In the genomic region with DNA sequence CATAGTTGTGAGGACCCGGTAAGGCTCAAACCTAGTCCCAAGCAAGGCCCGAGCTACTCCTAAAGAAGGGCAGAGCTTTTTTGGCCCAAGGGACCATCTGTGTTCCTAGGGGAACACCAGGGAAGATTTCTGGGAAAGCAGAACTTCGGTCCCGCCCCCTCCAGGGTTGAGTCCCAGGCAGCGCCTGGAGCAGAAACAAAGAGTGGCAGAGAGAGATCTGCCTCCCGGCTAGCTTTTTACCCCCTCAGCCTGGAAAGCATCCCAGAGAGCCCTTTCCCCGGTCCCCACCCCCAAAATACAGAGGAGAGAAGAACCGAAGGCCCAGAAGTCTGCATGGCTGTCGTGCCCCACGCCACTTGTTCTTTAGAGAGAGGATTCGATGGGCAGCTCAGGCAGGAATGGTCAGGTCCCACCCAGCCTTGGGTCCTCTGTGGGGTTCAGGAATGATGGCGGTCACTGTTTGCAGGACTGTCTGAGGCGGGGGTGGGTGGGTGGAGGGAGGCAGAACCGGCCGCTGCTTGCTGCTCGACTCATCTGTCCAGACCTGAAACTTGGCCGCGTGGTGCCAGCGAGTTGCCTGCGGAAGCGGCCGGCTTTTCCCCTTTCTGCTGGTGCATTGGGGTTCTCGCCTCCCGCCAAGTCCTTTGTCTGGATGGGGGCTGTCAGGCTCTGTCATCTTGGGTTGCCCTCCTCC, we compare ENCODE assay signal across 13 mouse cellular contexts. TPM values are rescaled to one million over a fixed set of nuclear protein-coding genes. Genes with fewer than 3 reads are reported as not detected.
A peak's percentile ranks its signal among the peaks of the same experiment; 100 is the strongest.
DNase-seq lines count a peak whose midpoint lies in the region; ATAC-seq and TF ChIP-seq lines count a peak whose summit lies in the region.
"Had no signal": no experiment of that assay in that cellular context is flagged by ENCODE, and none has a peak within 500 bp of the region (broad histone marks: within the 10 kb centered on the region; RNA-seq: fewer than 3 reads in every experiment).

No protein-coding gene starts in this region.

- no peak for ATAC-seq in cerebellum, adult (ENCODE audit: insufficient number of reproducible peaks, low FRiP score, low TSS enrichment)
- 0 out of 2 replicates have a peak, but pooled peaks have one; percentile 29 for ATAC-seq in hindbrain, embryonic 14.5 days (ENCODE audit: low FRiP score)
- ATAC-seq in midbrain, postnatal 0 days (ENCODE audit: low FRiP score) = peak; percentile 65
- ATAC-seq in CD4-positive, CD25-positive, alpha-beta regulatory T cell, adult 4 months = no peak
- ATAC-seq: Patski had no signal

- DNase-seq in cerebellum, adult 11-12 months = peak; percentile 59
- DNase-seq in retina, postnatal 1 day = peak; percentile 29
- no peak for DNase-seq in retina, embryonic 14.5 days (ENCODE audit: low spot score)
- no peak for DNase-seq in hindbrain, embryonic 14.5 days (ENCODE audit: low spot score)
- peak; percentile 68 for DNase-seq in midbrain, postnatal 0 days (ENCODE audit: low spot score)
- no peak for DNase-seq in thymus, adult 2 months
- DNase-seq: kidney, postnatal 10 days; liver had no signal

- H3K9me3 ChIP-seq in hindbrain, embryonic 14.5 days (ENCODE audit: control insufficient read depth, low read length) = no peaks in the 10 kb centered on the region
- H3K9me3 ChIP-seq in midbrain, postnatal 0 days (ENCODE audit: low read length) = no peaks in the 10 kb centered on the region

- peaks cover 94% of the 10 kb centered on the region for H3K27me3 ChIP-seq in hindbrain, embryonic 14.5 days (ENCODE audit: control insufficient read depth, insufficient read depth, low read length)
- peaks cover 22% of the 10 kb centered on the region; the same call in 1 of the 2 replicates for H3K27me3 ChIP-seq in midbrain, postnatal 0 days (ENCODE audit: insufficient read depth, low read length)
- H3K27me3 ChIP-seq in thymus, adult 2 months (ENCODE audit: control insufficient read depth, insufficient read depth, low read length) = peaks cover 25% of the 10 kb centered on the region

- WGBS in hindbrain, embryonic 14.5 days = 1% methylated on average over 24 of the region's 24 CpGs
- WGBS in midbrain, postnatal 0 days = 13% methylated on average over 24 of the region's 24 CpGs
- 9% methylated on average over 24 of the region's 24 CpGs for WGBS in thymus, adult 2 months

- H3K27ac ChIP-seq in hindbrain, embryonic 14.5 days = peak overlapping the region; percentile 73
- H3K27ac ChIP-seq in midbrain, postnatal 0 days (ENCODE audit: low read depth, low read length) = peak overlapping the region; percentile 67
- no peak overlapping the region for H3K27ac ChIP-seq in thymus, adult 2 months (ENCODE audit: control insufficient read depth, insufficient read depth, low read length)
- H3K27ac ChIP-seq: macrophage had no signal

- no peak for TF ChIP-seq POLR2A in thymus, adult 2 months (IDR thresholded peaks at IDR 0.05; ENCODE audit: control insufficient read depth, extremely low read depth, insufficient read depth, low read length, poor library complexity)

- H3K4me1 ChIP-seq in hindbrain, embryonic 14.5 days (replicated peaks; ENCODE audit: control insufficient read depth, insufficient read depth, low read length) = no peaks in the 10 kb centered on the region; the same call in 1 of the 2 replicates
- no peaks in the 10 kb centered on the region; the same call in none of the 2 replicates for H3K4me1 ChIP-seq in midbrain, postnatal 0 days (ENCODE audit: insufficient read depth, low read length)
- H3K4me1 ChIP-seq in thymus, adult 2 months (replicated peaks; ENCODE audit: control insufficient read depth, insufficient read depth, low read length) = no peaks in the 10 kb centered on the region

- peak overlapping the region; percentile 3; the same call in 1 of the 2 replicates for H3K4me3 ChIP-seq in hindbrain, embryonic 14.5 days (replicated peaks; ENCODE audit: low read length)
- no peak overlapping the region for H3K4me3 ChIP-seq in midbrain, postnatal 0 days (ENCODE audit: low read depth, low read length)
- H3K4me3 ChIP-seq in thymus, adult 2 months (ENCODE audit: control insufficient read depth, insufficient read depth, low read length) = no peak overlapping the region

- no peaks in the 10 kb centered on the region for H3K36me3 ChIP-seq in hindbrain, embryonic 14.5 days (replicated peaks; ENCODE audit: control insufficient read depth, insufficient read depth)
- H3K36me3 ChIP-seq in midbrain, postnatal 0 days (ENCODE audit: insufficient read depth, low read length) = no peaks in the 10 kb centered on the region
- no peaks in the 10 kb centered on the region for H3K36me3 ChIP-seq in thymus, adult 2 months (ENCODE audit: control insufficient read depth, insufficient read depth, low read length)

- H3K9ac ChIP-seq in hindbrain, embryonic 14.5 days = peak overlapping the region; percentile 21; the same call in 1 of the 2 replicates
- H3K9ac ChIP-seq in midbrain, postnatal 0 days (replicated peaks; ENCODE audit: low read length, poor library complexity, severe bottlenecking) = no peak overlapping the region; the same call in 1 of the 2 replicates

- peak overlapping the region; percentile 38 for H3K4me2 ChIP-seq in hindbrain, embryonic 14.5 days (replicated peaks)
- peak overlapping the region; percentile 39 for H3K4me2 ChIP-seq in midbrain, postnatal 0 days (ENCODE audit: low read depth, low read length, poor library complexity, severe bottlenecking)

- no peak for TF ChIP-seq CTCF in midbrain, postnatal 0 days (IDR thresholded peaks at IDR 0.05)
- no peak for TF ChIP-seq CTCF in thymus, adult 2 months (IDR thresholded peaks at IDR 0.05; ENCODE audit: borderline replicate concordance, control insufficient read depth, extremely low read depth, insufficient read depth, low read length, poor library complexity)

RNA-seq across cellular contexts. Expression of gene En2, which starts 9.5 kb away (rescaled TPM):
- polyA plus RNA-seq in hindbrain, embryonic 14.5 days (2014; fragmentation: Nextera tagmentation; extraction: Ambion mirVana) = 0.07 and 0.98 TPM in 2 replicates
- 49.5 and 62.0 TPM in 2 replicates for total RNA-seq in midbrain, postnatal 0 days (2014; rRNA removed)
- polyA plus RNA-seq in midbrain, postnatal 0 days (2015; fragmentation: Nextera tagmentation; extraction: Ambion mirVana) = 0.86 and 1.0 TPM in 2 replicates
- 0.04 and 0.10 TPM in 2 replicates for polyA plus RNA-seq in thymus, adult 2 months (2012; rRNA removed)
- polyA plus RNA-seq in CD4-positive, CD25-positive, alpha-beta regulatory T cell, adult 4 months (2017; shearing (Covaris generic)) = not detected
- polyA plus RNA-seq: heart, embryonic 16.5 days; macrophage had no signal

Comparison
In these comparisons a context has a peak if more than half of its experiments do, and no peak if none do; other contexts are left out.
1. DNase-seq: peak in cerebellum, adult 11-12 months (single experiment), retina, postnatal 1 day (single experiment) and midbrain, postnatal 0 days (single experiment); none in retina, embryonic 14.5 days (single experiment), hindbrain, embryonic 14.5 days (single experiment) and thymus, adult 2 months (single experiment).
2. ATAC-seq: peak in hindbrain, embryonic 14.5 days (single experiment) and midbrain, postnatal 0 days (single experiment); none in cerebellum, adult (single experiment) and CD4-positive, CD25-positive, alpha-beta regulatory T cell, adult 4 months (single experiment).